8 mouse cellular contexts compared by ENCODE assay signal in the genomic region with DNA sequence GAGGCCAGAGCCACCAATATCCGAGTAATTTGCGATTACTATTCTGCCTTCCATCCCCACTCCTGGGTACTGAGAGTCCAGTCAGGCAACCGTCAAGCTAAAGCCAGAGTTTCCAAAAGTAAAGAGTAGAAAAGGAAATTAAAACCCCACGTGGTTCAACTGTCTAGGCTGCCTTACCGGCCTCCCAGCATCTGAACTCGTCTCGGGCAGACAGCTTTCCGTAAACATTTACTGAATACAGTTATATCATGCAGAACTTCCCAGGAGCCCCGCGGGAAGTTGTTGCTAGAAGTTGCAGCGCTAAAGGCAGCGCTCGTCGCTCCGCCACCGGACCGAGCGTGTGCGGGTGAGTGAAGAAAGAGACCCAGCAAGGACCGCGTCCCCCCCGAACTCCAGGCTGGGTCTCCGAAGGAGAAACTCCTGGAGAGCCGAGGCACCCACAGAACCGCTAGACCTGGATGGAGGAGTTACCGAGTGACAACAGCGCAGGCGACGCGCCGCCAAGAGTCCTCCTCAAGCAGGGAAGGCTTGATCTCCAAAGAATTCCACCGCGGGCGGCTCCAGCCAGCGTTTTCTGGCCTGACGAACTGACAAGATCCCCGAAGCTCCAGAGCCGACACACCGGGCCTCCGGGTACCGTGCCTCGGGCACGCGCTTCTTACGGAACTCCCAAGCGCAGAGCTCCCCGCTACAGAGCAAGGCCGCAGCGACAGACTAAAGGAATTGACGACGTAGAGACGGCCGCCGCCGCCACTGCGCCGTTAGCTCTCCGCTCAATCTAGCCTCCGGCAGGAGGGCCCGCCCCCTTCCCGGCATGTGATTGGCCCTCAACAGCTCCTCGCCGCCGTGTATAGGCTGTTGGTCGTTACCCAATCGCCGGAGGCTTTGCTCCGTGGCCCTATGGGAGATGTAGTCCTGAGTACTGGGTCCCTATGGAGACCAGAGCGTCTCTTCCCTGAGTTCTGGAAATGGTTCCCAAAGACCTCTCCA. TPM values are rescaled to one million over a fixed set of nuclear protein-coding genes. Genes with fewer than 3 reads are reported as not detected.
DNase-seq lines count a peak whose midpoint lies in the region; ATAC-seq and TF ChIP-seq lines count a peak whose summit lies in the region.

TSS of gene Mtr (minus strand) at position 723 of the 990 bp plus-strand sequence.

- H3K9me3 ChIP-seq in megakaryocyte, embryonic 14.5 days: peaks cover 10% of the 10 kb centered on the region; the same call in 1 of the 2 replicates

- peak; percentile 89 for TF ChIP-seq POLR2A in cortical plate, adult 2 months (IDR thresholded peaks at IDR 0.05; ENCODE audit: extremely low read depth, insufficient read depth, low read length)

- 0 out of 2 replicates have a peak within 1 kb of the TSS, but pooled peaks have one; percentile 16 for H3K27ac ChIP-seq in cortical plate, adult 2 months (ENCODE audit: insufficient read depth, low read length)

- H3K4me1 ChIP-seq in cortical plate, adult 2 months (ENCODE audit: control insufficient read depth, insufficient read depth, low read length): peaks cover 5% of the 10 kb centered on the region; the same call in 1 of the 2 replicates
- peaks cover 14% of the 10 kb centered on the region; the same call in 1 of the 2 replicates for H3K4me1 ChIP-seq in megakaryocyte, embryonic 14.5 days

- DNase-seq in gastrocnemius, adult 8-10 months (ENCODE audit: low spot score in 2 of 2): peak; percentile 87 to 94
- DNase-seq in hindlimb bud, embryonic 11.5 days (ENCODE audit: extremely low spot score, low read depth, low spot score): peak; percentile 86
- peak; percentile 80 to 96 for DNase-seq in left cerebral cortex, adult 8-10 months (ENCODE audit: low spot score in 2 of 2)
- DNase-seq in right cerebral cortex, postnatal 10 days (ENCODE audit: low spot score in 2 of 2): peak; percentile 98 to 99
- peak; percentile 90 for DNase-seq in urinary bladder, postnatal 25 days (ENCODE audit: low spot score)

- no peak for TF ChIP-seq CTCF in cortical plate, adult 2 months (IDR thresholded peaks at IDR 0.05; ENCODE audit: extremely low read depth, insufficient read depth, low read length)

- H3K36me3 ChIP-seq in megakaryocyte, embryonic 14.5 days (replicated peaks; ENCODE audit: low read length): peaks cover 16% of the 10 kb centered on the region

- ATAC-seq in activated CD4-positive, CD25-positive, alpha-beta regulatory T cell, adult 4 months: peak; percentile 100

- peak within 1 kb of the TSS; percentile 87 for H3K4me3 ChIP-seq in cortical plate, adult 2 months (ENCODE audit: insufficient read depth, low read length)
- H3K4me3 ChIP-seq in megakaryocyte, embryonic 14.5 days (replicated peaks): peak within 1 kb of the TSS; percentile 95

- no peaks in the 10 kb centered on the region for H3K27me3 ChIP-seq in megakaryocyte, embryonic 14.5 days (replicated peaks)

RNA-seq across cellular contexts. Expression of gene Mtr, which starts in this region (rescaled TPM):
- polyA plus RNA-seq in activated CD4-positive, CD25-positive, alpha-beta regulatory T cell, adult 4 months (2017; shearing (Covaris generic)): 10 to 100 TPM; 14.4 to 14.9 TPM
- polyA plus RNA-seq in cortical plate, adult 2 months (2012; rRNA removed): 8.4 and 8.8 TPM in 2 replicates
- 10 to 100 TPM; 13.0 to 19.2 (median 17.3) TPM for total RNA-seq in gastrocnemius, adult 8-10 months (2022)
- 10 to 100 TPM; 15.6 to 17.4 (median 16.6) TPM for total RNA-seq in left cerebral cortex, adult 8-10 months (2022)
- polyA plus RNA-seq in megakaryocyte, embryonic 14.5 days (2012; ENCODE audit: insufficient read depth, low replicate concordance): 5.7 TPM in 1 of 2 replicates, not detected in the other

Comparison
In these comparisons a context has a peak if more than half of its experiments do, and no peak if none do; other contexts are left out.
1. Peak in every context shown above with its lines: DNase-seq, ATAC-seq, H3K4me3 ChIP-seq and H3K27ac ChIP-seq.